Comparison of ENCODE assay signal across 9 mouse cellular contexts in genomic region chr2:157768682-157769429, GRCm38 (mm10). TPM values are rescaled to one million over a fixed set of nuclear protein-coding genes. Genes with fewer than 3 reads are reported as not detected.
DNase-seq lines count a peak whose midpoint lies in the region; ATAC-seq and TF ChIP-seq lines count a peak whose summit lies in the region.
"Had no signal": no experiment of that assay in that cellular context is flagged by ENCODE, and none has a peak within 500 bp of the region (broad histone marks: within the 10 kb centered on the region; RNA-seq: fewer than 3 reads in every experiment).

No protein-coding gene starts in this region.

- no peak for DNase-seq in gastrocnemius, adult 2 months
- no peak for DNase-seq in gastrocnemius, adult 8-10 months (ENCODE audit: low spot score in 2 of 2)
- peak; percentile 52 for DNase-seq in NIH3T3 (ENCODE audit: low read depth)
- peak; percentile 29 for DNase-seq in hindbrain, postnatal 0 days (ENCODE audit: low spot score)
- DNase-seq in midbrain, embryonic 11.5 days (ENCODE audit: low spot score, missing footprints), result no peak
- DNase-seq in gastrocnemius, postnatal 10 days, result no peak

- no peaks in the 10 kb centered on the region for H3K27me3 ChIP-seq in hindbrain, postnatal 0 days (ENCODE audit: insufficient read depth, low read length)
- H3K27me3 ChIP-seq in midbrain, embryonic 11.5 days (ENCODE audit: control insufficient read depth, insufficient read depth, low read length), result no peaks in the 10 kb centered on the region
- H3K27me3 ChIP-seq: stomach, embryonic 15.5 days had no signal

- no peaks in the 10 kb centered on the region for H3K36me3 ChIP-seq in hindbrain, postnatal 0 days (ENCODE audit: insufficient read depth, low read length)
- H3K36me3 ChIP-seq in midbrain, embryonic 11.5 days (ENCODE audit: control insufficient read depth, insufficient read depth, low read length), result no peaks in the 10 kb centered on the region
- H3K36me3 ChIP-seq: stomach, embryonic 15.5 days had no signal

- H3K4me1 ChIP-seq in hindbrain, postnatal 0 days (ENCODE audit: insufficient read depth, low read length), result peaks cover 12% of the 10 kb centered on the region; the same call in 1 of the 2 replicates
- peaks cover 8% of the 10 kb centered on the region for H3K4me1 ChIP-seq in midbrain, embryonic 11.5 days (ENCODE audit: control insufficient read depth, insufficient read depth, low read length)

- no peak overlapping the region for H3K4me3 ChIP-seq in gastrocnemius, adult 2 months
- no peak overlapping the region for H3K4me3 ChIP-seq in hindbrain, postnatal 0 days (ENCODE audit: low read length)
- H3K4me3 ChIP-seq in midbrain, embryonic 11.5 days (ENCODE audit: low read depth, low read length), result no peak overlapping the region
- H3K4me3 ChIP-seq: stomach, embryonic 15.5 days had no signal

- H3K4me2 ChIP-seq in hindbrain, postnatal 0 days (ENCODE audit: low read depth, low read length), result no peak overlapping the region
- no peak overlapping the region for H3K4me2 ChIP-seq in midbrain, embryonic 11.5 days
- H3K4me2 ChIP-seq: stomach, embryonic 15.5 days had no signal

- peak; percentile 42; the same call in 1 of the 2 replicates for ATAC-seq in hindbrain, postnatal 0 days
- no peak for ATAC-seq in midbrain, embryonic 11.5 days (ENCODE audit: low FRiP score)
- ATAC-seq in erythroid progenitor cell, adult 5-6 weeks (replicated peaks; ENCODE audit: low FRiP score, poor library complexity, severe bottlenecking), result no peak
- no peak for ATAC-seq in monocyte, adult 5-6 weeks (replicated peaks; ENCODE audit: insufficient number of reproducible peaks, low FRiP score, low TSS enrichment, poor library complexity, severe bottlenecking)

- peak overlapping the region; percentile 40; the same call in 1 of the 2 replicates for H3K27ac ChIP-seq in gastrocnemius, adult 2 months
- H3K27ac ChIP-seq in hindbrain, postnatal 0 days, result peak overlapping the region; percentile 38; the same call in 1 of the 2 replicates
- peak overlapping the region; percentile 15; the same call in 1 of the 2 replicates for H3K27ac ChIP-seq in midbrain, embryonic 11.5 days (ENCODE audit: low read depth, low read length)
- H3K27ac ChIP-seq: stomach, embryonic 15.5 days had no signal

- intact Hi-C loops in gastrocnemius, adult 2 months (cut with DNase I), result no loop called here

- no peak for TF ChIP-seq CTCF in gastrocnemius, adult 2 months (IDR thresholded peaks at IDR 0.05)
- TF ChIP-seq CTCF in hindbrain, postnatal 0 days (IDR thresholded peaks at IDR 0.05; ENCODE audit: low read depth), result no peak

- WGBS in hindbrain, postnatal 0 days, result 34% methylated on average over 10 of the region's 10 CpGs
- 30% methylated on average over 10 of the region's 10 CpGs for WGBS in midbrain, embryonic 11.5 days

- H3K9ac ChIP-seq in hindbrain, postnatal 0 days (replicated peaks; ENCODE audit: low read length), result no peak overlapping the region
- no peak overlapping the region for H3K9ac ChIP-seq in midbrain, embryonic 11.5 days (ENCODE audit: low read length)
- H3K9ac ChIP-seq: stomach, embryonic 15.5 days had no signal

- H3K9me3 ChIP-seq in hindbrain, postnatal 0 days (ENCODE audit: low read length), result no peaks in the 10 kb centered on the region
- no peaks in the 10 kb centered on the region for H3K9me3 ChIP-seq in midbrain, embryonic 11.5 days (ENCODE audit: control insufficient read depth, low read length)
- H3K9me3 ChIP-seq: stomach, embryonic 15.5 days had no signal

RNA-seq across cellular contexts. Expression of gene Ctnnbl1, which starts 31.7 kb away (rescaled TPM):
- total RNA-seq in gastrocnemius, adult 2 months (2021), result 1 to 10 TPM; 7.9 to 9.8 TPM
- 10 to 100 TPM in 3 of 4 experiments, 1 to 10 TPM in 1; 9.3 to 12.8 (median 11.1) TPM for total RNA-seq in gastrocnemius, adult 8-10 months (2022)
- 28.7 and 30.3 TPM in 2 replicates for total RNA-seq in hindbrain, postnatal 0 days (2014; rRNA removed)
- polyA plus RNA-seq in hindbrain, postnatal 0 days (2015; fragmentation: Nextera tagmentation; extraction: Ambion mirVana), result 42.7 and 45.4 TPM in 2 replicates
- 98.8 and 109 TPM in 2 replicates for polyA plus RNA-seq in midbrain, embryonic 11.5 days (2014; fragmentation: Nextera tagmentation; extraction: Ambion mirVana)
- 4.2 and 7.9 TPM in 2 replicates for total RNA-seq in erythroid progenitor cell, adult 5-6 weeks (2015; ENCODE audit: low replicate concordance)
- 9.5 and 13.7 TPM in 2 replicates for total RNA-seq in erythroid progenitor cell, adult 5-6 weeks (2017; ENCODE audit: low replicate concordance)
- 42.9 to 46.7 TPM (median 46.5 TPM) in 3 replicates for total RNA-seq in monocyte, adult 5-6 weeks (2017)
- 10 to 100 TPM in 1 of 2 experiments, 1 to 10 TPM in 1; 9.7 to 12.8 TPM for total RNA-seq in gastrocnemius, postnatal 10 days (2021)

Comparison
In these comparisons a context has a peak if more than half of its experiments do, and no peak if none do; other contexts are left out.
1. DNase-seq: peak in NIH3T3 (single experiment) and hindbrain, postnatal 0 days (single experiment); none in gastrocnemius, adult 2 months (single experiment), gastrocnemius, adult 8-10 months (0 of 2), midbrain, embryonic 11.5 days (single experiment) and gastrocnemius, postnatal 10 days (single experiment).
2. Peak in every context shown above with its lines, with median percentiles within 50 percentile points of each other: H3K27ac ChIP-seq.